Mouse (Mus musculus) ES-E14 (cell line): ENCODE data around the gene Gpr68. TPM values are rescaled to one million over a fixed set of nuclear protein-coding genes. Genes with fewer than 3 reads are reported as not detected.

Experiments used
- DNase-seq: peaks from one replicate; pipeline ENCODE4 v3.0.0-alpha.2; 2013; ENCODE audit warnings: low read depth, low spot score
- H3K27ac ChIP-seq: 2 replicates; pipeline ENCODE4 v1.5.1; 2012; ENCODE audit warnings: low read depth, mild to moderate bottlenecking, low read length, moderate library complexity, mixed read lengths; ENCODE audit not compliant: poor library complexity, insufficient read depth, severe bottlenecking
- H3K36me3 ChIP-seq: 2 replicates; pipeline ENCODE4 v1.6.1; 2012; ENCODE audit warnings: mild to moderate bottlenecking, low read length, moderate library complexity, mixed read lengths; ENCODE audit not compliant: control insufficient read depth, poor library complexity, insufficient read depth, severe bottlenecking
- H3K4me1 ChIP-seq, 2 experiments: fragments of 150-350 bp in 1 of 2; sonication (generic) in 1 of 2; 2 replicates each; pipeline ENCODE4 v1.6.1; 2012; ENCODE audit warnings: low read length in 2 of 2, mild to moderate bottlenecking in 1 of 2, mixed read lengths in 1 of 2; ENCODE audit not compliant: control insufficient read depth in 2 of 2, insufficient read depth in 2 of 2, poor library complexity in 1 of 2
- H3K4me3 ChIP-seq, 2 experiments: fragments of 150-350 bp in 1 of 2; sonication (generic) in 1 of 2; 2 replicates each; pipeline ENCODE4 v1.5.1; 2012; ENCODE audit warnings: low read length in 2 of 2, low read depth in 1 of 2, mild to moderate bottlenecking in 1 of 2, mixed read lengths in 1 of 2; ENCODE audit not compliant: insufficient read depth in 1 of 2, poor library complexity in 1 of 2, severe bottlenecking in 1 of 2
- H3K9ac ChIP-seq: 2 replicates; pipeline ENCODE4 v1.6.1; 2012; ENCODE audit warnings: low read depth, mild to moderate bottlenecking, low read length, mixed read lengths; ENCODE audit not compliant: poor library complexity, insufficient read depth, severe bottlenecking
- H3K9me3 ChIP-seq: fragments of 150-350 bp; sonication (generic); 2 replicates; pipeline ENCODE4 v1.6.1; 2012; ENCODE audit warnings: low read depth, mild to moderate bottlenecking, low read length; ENCODE audit not compliant: control insufficient read depth, insufficient read depth
- CHD2 ChIP-seq: IDR thresholded peaks from 2 replicates; pipeline ENCODE4 v1.6.1; 2014; ENCODE audit warnings: mild to moderate bottlenecking, low read depth, low read length, inconsistent platforms
- HCFC1 ChIP-seq: IDR thresholded peaks from 2 replicates; pipeline ENCODE4 v1.6.1; 2012; ENCODE audit warnings: low read length, inconsistent platforms, borderline replicate concordance; ENCODE audit not compliant: insufficient read depth
- MAFK ChIP-seq: IDR thresholded peaks from 2 replicates; pipeline ENCODE4 v1.6.1; 2014; ENCODE audit warnings: mild to moderate bottlenecking, low read depth, low read length, inconsistent platforms; ENCODE audit not compliant: insufficient read depth
- ZC3H11A ChIP-seq: IDR thresholded peaks from 2 replicates; pipeline ENCODE4 v1.6.1; 2012; ENCODE audit warnings: low read depth, mild to moderate bottlenecking, inconsistent platforms, low read length, borderline replicate concordance
- ZNF384 ChIP-seq: IDR thresholded peaks from 2 replicates; pipeline ENCODE4 v1.6.1; 2012; ENCODE audit warnings: low read depth, low read length, inconsistent platforms
- in situ Hi-C, 2 experiments: fragments of 600-800 bp; cut with MboI; formaldehyde crosslinking; loops; one replicate each; pipeline ENCODE4 v1.15.1; 2025; ENCODE audit warnings: low sequenced_read_pairs in 2 of 2, inconsistent platforms in 1 of 2; ENCODE audit not compliant: unreplicated experiment in 2 of 2
- total RNA-seq: library from RNA; depleted of rRNA; stranded (reverse); fragments of 300-350 nt; gene quantifications from 2 replicates; pipeline ENCODE4 v1.2.3, GENCODE M21; 2012

The Gpr68 gene
- total RNA-seq, 1 experiment, result 0.49 TPM

DNA sequence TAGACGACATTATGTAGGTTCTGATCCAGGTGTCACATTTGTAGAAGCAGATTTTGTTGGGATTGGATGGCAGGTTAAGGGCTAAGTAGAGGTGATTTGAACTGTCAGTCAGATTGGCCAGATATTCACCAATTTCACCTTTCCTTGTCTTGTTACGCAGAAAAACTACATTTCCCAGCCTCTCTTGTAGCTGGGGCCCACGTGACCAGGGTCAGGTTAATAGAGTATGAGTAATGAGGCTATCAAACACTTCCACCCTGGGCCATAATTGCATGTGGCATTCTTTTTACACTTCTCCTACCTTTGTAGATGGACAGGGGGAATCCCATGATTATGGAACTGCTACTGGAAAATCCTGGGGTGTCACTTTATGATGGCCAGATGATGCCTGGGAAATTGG is 34.4 kb downstream of the Gpr68 start:
- TF ChIP-seq ZC3H11A (no peak), MAFK (no peak), HCFC1 (no peak), CHD2 (no peak), ZNF384 (no peak)
- Histone ChIP-seq H3K4me1 (peaks cover 0 to 8% of the 10 kb centered on the region in 2 experiments; a peak in 1 of 4 replicates), H3K27ac (no peak overlapping the region), H3K36me3 (no peaks in the 10 kb centered on the region), H3K9me3 (no peaks in the 10 kb centered on the region), H3K4me3 (no peak overlapping the region), H3K9ac (no peak overlapping the region)
- DNase-seq, result no peak
- in situ Hi-C loops, result no loop called here

DNA sequence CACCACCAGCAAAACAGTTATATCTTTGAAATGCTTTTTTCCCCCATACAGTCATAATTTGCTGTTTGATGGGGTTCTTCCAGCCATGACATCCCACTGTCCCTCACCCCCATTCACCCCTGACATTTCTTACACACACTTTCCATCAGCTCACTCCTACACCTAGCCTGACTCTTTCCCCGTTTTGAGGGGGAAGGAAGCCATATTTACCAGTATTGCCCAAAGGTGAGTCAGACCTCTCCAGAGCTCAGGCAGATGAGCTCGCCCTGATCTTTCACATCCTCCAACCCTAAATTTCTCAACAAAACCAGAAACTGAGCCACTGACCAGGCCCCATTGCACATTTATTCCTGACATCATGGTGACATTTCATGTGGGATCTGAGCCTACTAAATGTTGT is 36.2 kb downstream of the Gpr68 start:
- no peak overlapping the region for H3K9ac ChIP-seq
- TF ChIP-seq CHD2 (no peak), HCFC1 (no peak), ZNF384 (no peak), ZC3H11A (no peak)
- H3K36me3 ChIP-seq, result no peaks in the 10 kb centered on the region
- no peaks in the 10 kb centered on the region for H3K4me1 ChIP-seq
- no peak for DNase-seq
- no peaks in the 10 kb centered on the region for H3K9me3 ChIP-seq
- in situ Hi-C loops, result no loop called here
- H3K27ac ChIP-seq, result no peak overlapping the region
- H3K4me3 ChIP-seq, result no peak overlapping the region

DNA sequence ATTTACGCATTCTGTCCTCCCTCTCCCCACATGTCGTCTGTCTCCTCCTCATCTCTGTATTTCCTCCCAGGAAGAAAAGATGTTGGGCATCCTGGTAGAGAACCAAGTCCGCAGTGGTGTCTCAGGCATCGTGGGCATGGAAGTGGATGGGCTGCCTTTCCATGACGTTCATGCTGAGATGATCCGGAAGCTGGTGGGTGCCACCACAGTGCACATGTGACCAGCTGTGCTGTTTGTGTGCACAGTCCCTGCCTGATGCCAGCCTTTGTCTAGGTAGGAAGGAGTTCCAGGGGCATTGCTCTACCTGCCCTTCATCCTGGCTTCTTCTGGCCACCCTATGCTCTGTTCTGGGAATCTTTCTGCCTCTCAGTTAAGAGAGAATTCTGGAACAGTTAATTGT is 36.8 kb downstream of the Gpr68 start:
- H3K4me1 ChIP-seq, result no peaks in the 10 kb centered on the region
- TF ChIP-seq MAFK (no peak), CHD2 (no peak), HCFC1 (no peak), ZC3H11A (no peak), ZNF384 (no peak)
- no peak overlapping the region for H3K4me3 ChIP-seq
- H3K36me3 ChIP-seq, result no peaks in the 10 kb centered on the region
- in situ Hi-C loops, result no loop called here
- H3K9ac ChIP-seq, result no peak overlapping the region
- H3K9me3 ChIP-seq, result no peaks in the 10 kb centered on the region
- DNase-seq, result no peak
- H3K27ac ChIP-seq, result no peak overlapping the region

DNA sequence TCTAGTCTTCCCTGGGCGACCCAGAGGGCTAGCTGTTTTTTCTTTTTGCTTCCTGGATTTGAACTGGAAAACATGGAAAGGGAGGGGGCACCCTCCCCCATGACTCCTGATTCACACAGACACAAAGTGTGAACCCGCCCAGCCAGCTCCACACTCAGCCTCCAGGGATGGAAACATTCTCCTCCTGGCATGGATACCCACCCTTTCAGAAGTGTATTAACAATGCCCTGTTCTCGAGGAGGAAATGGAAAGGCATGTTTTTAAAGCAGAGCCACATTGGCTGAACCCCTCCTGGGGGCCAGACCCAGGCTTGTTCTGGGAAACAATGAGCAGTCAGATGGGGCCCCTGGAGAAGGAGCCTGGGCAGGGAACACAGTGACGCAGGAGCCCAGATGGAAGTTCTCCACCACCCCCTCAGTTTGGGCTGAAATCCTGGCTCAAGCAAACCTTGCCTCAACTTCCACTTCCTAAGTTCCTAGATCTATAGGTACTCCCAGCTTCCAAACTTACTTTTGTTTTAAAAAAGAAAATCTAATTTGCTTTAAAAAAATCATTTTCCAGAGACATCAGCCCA is 39.9 kb downstream of the Gpr68 start:
- H3K9ac ChIP-seq, result no peak overlapping the region
- in situ Hi-C loops, result no loop called here
- TF ChIP-seq HCFC1 (no peak), ZC3H11A (no peak), MAFK (no peak), ZNF384 (no peak), CHD2 (no peak)

DNA sequence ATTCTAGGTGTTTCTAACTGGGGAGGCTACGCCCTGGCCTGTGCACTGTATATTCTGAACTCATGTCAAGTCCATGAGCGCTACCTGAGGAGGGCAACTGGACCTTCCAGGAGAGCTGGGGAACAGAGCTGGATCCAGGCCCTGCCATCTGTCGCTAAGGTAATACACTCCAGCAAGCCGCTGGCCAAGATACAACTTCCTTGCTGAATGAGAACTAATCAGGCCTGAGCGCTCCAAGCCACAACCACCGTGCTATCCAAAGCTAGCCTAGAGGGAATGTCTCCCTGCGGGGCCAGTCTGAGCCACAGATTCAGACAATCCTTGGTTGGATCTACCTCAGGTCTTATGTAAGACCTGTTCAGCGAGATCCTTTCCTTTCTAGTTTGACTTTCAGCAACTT is 40.9 kb downstream of the Gpr68 start:
- no peak overlapping the region for H3K4me3 ChIP-seq
- no peak overlapping the region for H3K9ac ChIP-seq
- H3K4me1 ChIP-seq, result no peaks in the 10 kb centered on the region
- no peak for TF ChIP-seq ZC3H11A
- TF ChIP-seq CHD2, result no peak
- TF ChIP-seq MAFK, result no peak
- no peak for TF ChIP-seq HCFC1
- no peak for TF ChIP-seq ZNF384
- no peak overlapping the region for H3K27ac ChIP-seq
- in situ Hi-C loops, result no loop called here
- H3K36me3 ChIP-seq, result no peaks in the 10 kb centered on the region
- DNase-seq, result no peak
- H3K9me3 ChIP-seq, result no peaks in the 10 kb centered on the region

More for the DNA sequence above, 39.9 kb downstream of the Gpr68 start:
- H3K27ac ChIP-seq, result no peak overlapping the region
- no peak for DNase-seq
- H3K9me3 ChIP-seq, result no peaks in the 10 kb centered on the region
- no peaks in the 10 kb centered on the region for H3K36me3 ChIP-seq
- H3K4me1 ChIP-seq, result no peaks in the 10 kb centered on the region
- no peak overlapping the region for H3K4me3 ChIP-seq
